Mouse (Mus musculus) stomach, embryonic 14.5 days (tissue): ENCODE results near the gene Cntnap3. TPM values are rescaled to one million over a fixed set of nuclear protein-coding genes. Genes with fewer than 3 reads are reported as not detected.
"Not testable (repeated sequence)": the region's sequence is repeated elsewhere in the genome, so short reads cannot be mapped to it uniquely, and the experiment has no call there.

ENCODE experiments used
- ATAC-seq: fragments of 200-750 bp; cut with Nextera tagmentation; 2 replicates; pipeline ENCODE4 v1.8.0; 2017; ENCODE audit warnings: low read depth, moderate TSS enrichment; ENCODE audit not compliant: insufficient number of reproducible peaks, insufficient read depth, low FRiP score
- H3K27ac ChIP-seq: fragments of 300-500 bp; sonication (generic); 2 replicates; pipeline ENCODE4 v1.5.1; 2014; ENCODE audit warnings: mild to moderate bottlenecking, low read length, moderate library complexity, mixed read lengths
- H3K27me3 ChIP-seq: fragments of 300-500 bp; sonication (generic); 2 replicates; pipeline ENCODE4 v1.6.1; 2014; ENCODE audit warnings: low read length, control low read depth, mixed read lengths; ENCODE audit not compliant: control insufficient read depth, insufficient read depth
- H3K36me3 ChIP-seq: fragments of 300-500 bp; sonication (generic); 2 replicates; pipeline ENCODE4 v1.6.1; 2014; ENCODE audit warnings: mild to moderate bottlenecking, control low read depth, low read length, moderate library complexity, mixed read lengths; ENCODE audit not compliant: control insufficient read depth, insufficient read depth
- H3K4me1 ChIP-seq: fragments of 300-500 bp; sonication (generic); 2 replicates; pipeline ENCODE4 v1.6.1; 2014; ENCODE audit warnings: low read length, control low read depth, mixed read lengths; ENCODE audit not compliant: control insufficient read depth, insufficient read depth
- H3K4me2 ChIP-seq: fragments of 300-500 bp; sonication (generic); replicated peaks from 2 replicates; pipeline ENCODE4 v1.6.1; 2014; ENCODE audit warnings: low read depth, low read length, control low read depth
- H3K4me3 ChIP-seq: fragments of 300-500 bp; sonication (generic); 2 replicates; pipeline ENCODE4 v1.5.1; 2014; ENCODE audit warnings: low read depth, low read length, control low read depth
- H3K9ac ChIP-seq: fragments of 300-500 bp; sonication (generic); replicated peaks from 2 replicates; pipeline ENCODE4 v1.6.1; 2014; ENCODE audit warnings: low read depth, mild to moderate bottlenecking, control low read depth, low read length, moderate library complexity, mixed read lengths
- H3K9me3 ChIP-seq: fragments of 300-500 bp; sonication (generic); 2 replicates; pipeline ENCODE4 v1.6.1; 2016; ENCODE audit warnings: low read depth, low read length, control low read depth; ENCODE audit not compliant: control insufficient read depth
- WGBS: fragments of 180-500 bp; shearing (Covaris S2); extraction: QIAGEN DNeasy Blood & Tissue Kit; methylation state at CpG from one replicate; pipeline ENCODE4 v1.1.7; 2014; 5-methylcytosine and 5-hydroxymethylcytosine counted together
- polyA plus RNA-seq: library from polyadenylated mRNA; unstranded; fragments of >200 nt; fragmentation: Nextera tagmentation; extraction: Ambion mirVana; gene quantifications from 2 replicates; pipeline ENCODE4 v1.2.1, GENCODE M21; 2014

The Cntnap3 gene
- polyA plus RNA-seq, result 0.62 and 0.95 TPM in 2 replicates

- 12% methylated on average over 16 of the region's 16 CpGs for WGBS
Measured at GRCm38 (mm10) chr13:64903585-64904208, at the start of gene Cntnap3. TSS of gene Cntnap3 (minus strand) at chr13:64903955.

GRCm38 (mm10) chr13:64917191-64917590 is 13.4 kb upstream of the Cntnap3 start, which contains the start of gene Spata31:
TSS of gene Spata31 (plus strand) at chr13:64917406.
- no peak within 1 kb of the TSS for H3K4me2 ChIP-seq
- H3K9me3 ChIP-seq, result no peaks in the 10 kb centered on the region
- no peaks in the 10 kb centered on the region for H3K4me1 ChIP-seq
- H3K36me3 ChIP-seq, result no peaks in the 10 kb centered on the region
- H3K27me3 ChIP-seq, result no peaks in the 10 kb centered on the region
- no peak within 1 kb of the TSS for H3K27ac ChIP-seq
- WGBS, result 63% methylated on average over 1 of the region's 1 CpGs
- no peak for ATAC-seq
- no peak within 1 kb of the TSS for H3K4me3 ChIP-seq
- H3K9ac ChIP-seq, result no peak within 1 kb of the TSS

More at GRCm38 (mm10) chr13:64903585-64904208, at the start of gene Cntnap3:
- H3K9me3 ChIP-seq, result no peaks in the 10 kb centered on the region
- no peak within 1 kb of the TSS for H3K9ac ChIP-seq
- H3K4me2 ChIP-seq, result peak within 1 kb of the TSS; percentile 26; the same call in 1 of the 2 replicates
- H3K27me3 ChIP-seq, result no peaks in the 10 kb centered on the region
- peak; percentile 71; the same call in 1 of the 2 replicates for ATAC-seq
- no peaks in the 10 kb centered on the region for H3K36me3 ChIP-seq
- peak within 1 kb of the TSS; percentile 16; the same call in 1 of the 2 replicates for H3K4me3 ChIP-seq
- H3K4me1 ChIP-seq, result no peaks in the 10 kb centered on the region
- no peak within 1 kb of the TSS for H3K27ac ChIP-seq

- WGBS, result 42% methylated on average over 1 of the region's 1 CpGs
- Histone ChIP-seq H3K4me1 (no peaks in the 10 kb centered on the region), H3K9ac (no peak overlapping the region), H3K27ac (no peak overlapping the region), H3K4me3 (no peak overlapping the region), H3K4me2 (no peak overlapping the region), H3K36me3 (no peaks in the 10 kb centered on the region), H3K9me3 (no peaks in the 10 kb centered on the region), H3K27me3 (no peaks in the 10 kb centered on the region)
- ATAC-seq, result no peak
Measured at GRCm38 (mm10) chr13:64903132-64903531, 623 bp downstream of the Cntnap3 start.

GRCm38 (mm10) chr13:64865397-64865796 is 38.4 kb downstream of the Cntnap3 start:
- Histone ChIP-seq H3K4me2 (no peak overlapping the region), H3K9ac (no peak overlapping the region), H3K4me1 (no peaks in the 10 kb centered on the region), H3K27me3 (no peaks in the 10 kb centered on the region), H3K27ac (no peak overlapping the region), H3K4me3 (no peak overlapping the region), H3K36me3 (no peaks in the 10 kb centered on the region), H3K9me3 (no peaks in the 10 kb centered on the region)
- 82% methylated on average over 3 of the region's 3 CpGs for WGBS
- no peak for ATAC-seq

GRCm38 (mm10) chr13:64824856-64825255 is 78.9 kb downstream of the Cntnap3 start:
- 51% methylated on average over 5 of the region's 5 CpGs for WGBS
- H3K4me3 ChIP-seq, H3K36me3 ChIP-seq, H3K27ac ChIP-seq, H3K27me3 ChIP-seq, H3K9me3 ChIP-seq, ATAC-seq, H3K9ac ChIP-seq, H3K4me2 ChIP-seq, H3K4me1 ChIP-seq: not testable (repeated sequence)

GRCm38 (mm10) chr13:64745383-64745782 is 158.4 kb downstream of the Cntnap3 start:
- Histone ChIP-seq H3K9ac (no peak overlapping the region), H3K4me1 (no peaks in the 10 kb centered on the region), H3K27me3 (no peaks in the 10 kb centered on the region), H3K9me3 (no peaks in the 10 kb centered on the region), H3K4me3 (no peak overlapping the region), H3K27ac (no peak overlapping the region), H3K36me3 (no peaks in the 10 kb centered on the region), H3K4me2 (no peak overlapping the region)
- ATAC-seq, result no peak
- WGBS, result 79% methylated on average over 3 of the region's 3 CpGs

- Histone ChIP-seq H3K4me2 (no peak overlapping the region), H3K27ac (no peak overlapping the region), H3K9ac (no peak overlapping the region), H3K4me3 (no peak overlapping the region), H3K27me3 (no peaks in the 10 kb centered on the region), H3K9me3 (no peaks in the 10 kb centered on the region), H3K36me3 (no peaks in the 10 kb centered on the region), H3K4me1 (no peaks in the 10 kb centered on the region)
- no peak for ATAC-seq
- 42% methylated on average over 3 of the region's 3 CpGs for WGBS
Measured at GRCm38 (mm10) chr13:64732244-64732643, 171.5 kb downstream of the Cntnap3 start.

GRCm38 (mm10) chr13:64716791-64717190 is 187.0 kb downstream of the Cntnap3 start:
- ATAC-seq, result no peak
- no peak overlapping the region for H3K4me2 ChIP-seq
- no peaks in the 10 kb centered on the region for H3K27me3 ChIP-seq
- no peaks in the 10 kb centered on the region for H3K9me3 ChIP-seq
- H3K4me1 ChIP-seq, result no peaks in the 10 kb centered on the region
- H3K27ac ChIP-seq, result no peak overlapping the region
- WGBS, result 79% methylated on average over 2 of the region's 2 CpGs
- H3K36me3 ChIP-seq, result no peaks in the 10 kb centered on the region
- H3K9ac ChIP-seq, result no peak overlapping the region
- H3K4me3 ChIP-seq, result no peak overlapping the region

- no peaks in the 10 kb centered on the region for H3K4me1 ChIP-seq
- no peak for ATAC-seq
- no peak overlapping the region for H3K4me2 ChIP-seq
- H3K4me3 ChIP-seq, result no peak overlapping the region
- no peak overlapping the region for H3K9ac ChIP-seq
- no peaks in the 10 kb centered on the region for H3K36me3 ChIP-seq
- no peaks in the 10 kb centered on the region for H3K27me3 ChIP-seq
- H3K27ac ChIP-seq, result no peak overlapping the region
- 82% methylated on average over 1 of the region's 1 CpGs for WGBS
- H3K9me3 ChIP-seq, result no peaks in the 10 kb centered on the region
Measured at GRCm38 (mm10) chr13:64692463-64692862, 211.3 kb downstream of the Cntnap3 start.
